Mouse (Mus musculus) forebrain, embryonic 13.5 days (tissue): ENCODE data around the gene Cdc73. TPM values are rescaled to one million over a fixed set of nuclear protein-coding genes. Genes with fewer than 3 reads are reported as not detected.

ENCODE experiments used
- ATAC-seq: fragments of 200-750 bp; cut with Nextera tagmentation; 2 replicates; pipeline ENCODE4 v1.8.0; 2017
- H3K27ac ChIP-seq: fragments of 300-500 bp; sonication (generic); 2 replicates; pipeline ENCODE4 v1.5.1; 2015; ENCODE audit warnings: inconsistent platforms, mild to moderate bottlenecking, moderate library complexity
- H3K27me3 ChIP-seq: fragments of 300-500 bp; sonication (generic); 2 replicates; pipeline ENCODE4 v1.6.1; 2015; ENCODE audit warnings: mild to moderate bottlenecking, inconsistent platforms
- H3K36me3 ChIP-seq: fragments of 300-500 bp; sonication (generic); 2 replicates; pipeline ENCODE4 v1.6.1; 2015; ENCODE audit warnings: mild to moderate bottlenecking, inconsistent platforms; ENCODE audit not compliant: poor library complexity, severe bottlenecking
- H3K4me1 ChIP-seq: fragments of 300-500 bp; sonication (generic); 2 replicates; pipeline ENCODE4 v1.6.1; 2015; ENCODE audit warnings: inconsistent platforms
- H3K4me2 ChIP-seq: fragments of 300-500 bp; sonication (generic); 2 replicates; pipeline ENCODE4 v1.6.1; 2015; ENCODE audit warnings: inconsistent platforms, mild to moderate bottlenecking, moderate library complexity
- H3K4me3 ChIP-seq: fragments of 300-500 bp; sonication (generic); 2 replicates; pipeline ENCODE4 v1.5.1; 2015; ENCODE audit warnings: mild to moderate bottlenecking, inconsistent platforms
- H3K9ac ChIP-seq: fragments of 300-500 bp; sonication (generic); 2 replicates; pipeline ENCODE4 v1.6.1; 2015; ENCODE audit warnings: mild to moderate bottlenecking, inconsistent platforms
- H3K9me3 ChIP-seq: fragments of 300-500 bp; sonication (generic); replicated peaks from 2 replicates; pipeline ENCODE4 v1.6.1; 2016; ENCODE audit warnings: inconsistent platforms
- WGBS: fragments of 180-500 bp; shearing (Covaris S2); methylation state at CpG from one replicate; pipeline ENCODE4 v1.1.7; 2015; 5-methylcytosine and 5-hydroxymethylcytosine counted together
- polyA plus RNA-seq: library from polyadenylated mRNA; unstranded; fragments of >200 nt; fragmentation: Nextera tagmentation; extraction: Ambion mirVana; gene quantifications from 2 replicates; pipeline ENCODE4 v1.2.1, GENCODE M21; 2015

Cdc73 gene
- polyA plus RNA-seq, 1 experiment from 2014 or later, result 30.6 TPM

- Histone ChIP-seq H3K4me1 (0 out of 2 replicates have a peak, but pooled peaks cover 2% of the 10 kb centered on the region), H3K4me3 (no peak overlapping the region), H3K27ac (no peak overlapping the region), H3K4me2 (no peak overlapping the region), H3K27me3 (no peaks in the 10 kb centered on the region), H3K9me3 (no peaks in the 10 kb centered on the region), H3K36me3 (peaks cover 21% of the 10 kb centered on the region), H3K9ac (no peak overlapping the region)
- WGBS, result 9% methylated on average over 2 of the region's 2 CpGs
- peak; percentile 58; the same call in 1 of the 2 replicates for ATAC-seq
Observed at GRCm38 (mm10) chr1:143619760-143620159, 82.9 kb downstream of the Cdc73 start.

GRCm38 (mm10) chr1:143612901-143613300, 89.8 kb downstream of the Cdc73 start:
- H3K27me3 ChIP-seq, result no peaks in the 10 kb centered on the region
- H3K27ac ChIP-seq, result no peak overlapping the region
- WGBS, result 94% methylated on average over 2 of the region's 2 CpGs
- no peaks in the 10 kb centered on the region for H3K9me3 ChIP-seq
- no peak overlapping the region for H3K4me3 ChIP-seq
- H3K36me3 ChIP-seq, result peaks cover 30% of the 10 kb centered on the region
- no peak for ATAC-seq
- H3K4me1 ChIP-seq, result no peaks in the 10 kb centered on the region
- no peak overlapping the region for H3K9ac ChIP-seq
- no peak overlapping the region for H3K4me2 ChIP-seq

- H3K27me3 ChIP-seq, result no peaks in the 10 kb centered on the region
- no peak overlapping the region for H3K27ac ChIP-seq
- ATAC-seq, result no peak
- peaks cover 17% of the 10 kb centered on the region for H3K36me3 ChIP-seq
- 83% methylated on average over 2 of the region's 2 CpGs for WGBS
- H3K4me2 ChIP-seq, result no peak overlapping the region
- H3K4me1 ChIP-seq, result no peaks in the 10 kb centered on the region
- no peaks in the 10 kb centered on the region for H3K9me3 ChIP-seq
- no peak overlapping the region for H3K4me3 ChIP-seq
- H3K9ac ChIP-seq, result no peak overlapping the region
Observed at GRCm38 (mm10) chr1:143608911-143609310, 93.8 kb downstream of the Cdc73 start.

- no peaks in the 10 kb centered on the region for H3K36me3 ChIP-seq
- H3K9me3 ChIP-seq, result no peaks in the 10 kb centered on the region
- H3K4me3 ChIP-seq, result no peak overlapping the region
- no peaks in the 10 kb centered on the region for H3K4me1 ChIP-seq
- H3K4me2 ChIP-seq, result no peak overlapping the region
- H3K27me3 ChIP-seq, result no peaks in the 10 kb centered on the region
- no peak overlapping the region for H3K27ac ChIP-seq
- 92% methylated on average over 2 of the region's 2 CpGs for WGBS
- ATAC-seq, result no peak
- no peak overlapping the region for H3K9ac ChIP-seq
Observed at GRCm38 (mm10) chr1:143596864-143597263, 105.8 kb downstream of the Cdc73 start.

- H3K9me3 ChIP-seq, result no peaks in the 10 kb centered on the region
- no peak overlapping the region for H3K27ac ChIP-seq
- H3K27me3 ChIP-seq, result no peaks in the 10 kb centered on the region
- no peaks in the 10 kb centered on the region for H3K4me1 ChIP-seq
- H3K36me3 ChIP-seq, result no peaks in the 10 kb centered on the region
- no peak overlapping the region for H3K9ac ChIP-seq
- H3K4me3 ChIP-seq, result no peak overlapping the region
- no peak for ATAC-seq
- WGBS, result 82% methylated on average over 10 of the region's 10 CpGs
- H3K4me2 ChIP-seq, result no peak overlapping the region
Observed at GRCm38 (mm10) chr1:143576824-143577543, 125.7 kb downstream of the Cdc73 start.

- Histone ChIP-seq H3K9ac (no peak overlapping the region), H3K27me3 (no peaks in the 10 kb centered on the region), H3K4me2 (no peak overlapping the region), H3K9me3 (no peaks in the 10 kb centered on the region), H3K4me3 (no peak overlapping the region), H3K27ac (no peak overlapping the region), H3K4me1 (no peaks in the 10 kb centered on the region), H3K36me3 (no peaks in the 10 kb centered on the region)
- WGBS, result 73% methylated on average over 1 of the region's 1 CpGs
- no peak for ATAC-seq
Observed at GRCm38 (mm10) chr1:143558235-143558634, 144.5 kb downstream of the Cdc73 start.

- Histone ChIP-seq H3K4me2 (no peak overlapping the region), H3K4me3 (no peak overlapping the region), H3K9me3 (no peaks in the 10 kb centered on the region), H3K9ac (no peak overlapping the region), H3K36me3 (no peaks in the 10 kb centered on the region), H3K27me3 (no peaks in the 10 kb centered on the region), H3K27ac (no peak overlapping the region), H3K4me1 (no peaks in the 10 kb centered on the region)
- ATAC-seq, result no peak
- WGBS, result 17% methylated on average over 1 of the region's 1 CpGs
Observed at GRCm38 (mm10) chr1:143555533-143555932, 147.2 kb downstream of the Cdc73 start.

GRCm38 (mm10) chr1:143554621-143555020, 148.1 kb downstream of the Cdc73 start:
- H3K36me3 ChIP-seq, result no peaks in the 10 kb centered on the region
- WGBS, result 58% methylated on average over 2 of the region's 2 CpGs
- no peaks in the 10 kb centered on the region for H3K9me3 ChIP-seq
- H3K9ac ChIP-seq, result no peak overlapping the region
- H3K4me1 ChIP-seq, result no peaks in the 10 kb centered on the region
- no peak overlapping the region for H3K4me3 ChIP-seq
- no peak overlapping the region for H3K27ac ChIP-seq
- no peaks in the 10 kb centered on the region for H3K27me3 ChIP-seq
- ATAC-seq, result no peak
- H3K4me2 ChIP-seq, result no peak overlapping the region

Other genes starting within 250 kb of the Cdc73 start
- gene B3galt2, start 62.2 kb downstream of the Cdc73 start, polyA plus RNA-seq, result 3.2 and 3.5 TPM in 2 replicates
- gene Glrx2, start 13.4 kb upstream of the Cdc73 start, polyA plus RNA-seq, result 161 and 192 TPM in 2 replicates
- 46.1 and 50.8 TPM in 2 replicates for gene Trove2, start 74.2 kb upstream of the Cdc73 start, polyA plus RNA-seq
- 84.5 and 87.9 TPM in 2 replicates for gene Uchl5, start 74.4 kb upstream of the Cdc73 start, polyA plus RNA-seq